Mouse (Mus musculus): ENCODE measurements around the gene Zan.

GRCm38 (mm10) chr5:137433889-137434288 is 43.0 kb downstream of the Zan start:
- TF ChIP-seq POLR2A (IDR thresholded peaks at IDR 0.05; ENCODE audit: borderline replicate concordance, control insufficient read depth, low read depth, low read length) (no peak), CTCF (IDR thresholded peaks at IDR 0.05; ENCODE audit: control insufficient read depth, insufficient read depth, low read length) (no peak)
